Mouse (Mus musculus) cerebellum, postnatal 36 days (tissue): ENCODE measurements around the gene Emc9.

Experiments used
- DNase-seq, 2 experiments: peaks; one replicate each; pipeline ENCODE4 v3.0.0; 2021 to 2022; ENCODE audit warnings: mixed read lengths in 2 of 2

The Emc9 gene

GRCm38 (mm10) chr14:55584702-55585565 lies at the start of gene Emc9:
TSS of gene Emc9 (minus strand) at chr14:55585302.
- peak; percentile 76 to 78 for DNase-seq

GRCm38 (mm10) chr14:55629312-55629711 lies 44.2 kb upstream of the Emc9 start:
- DNase-seq: peak; percentile 28 to 32

DNA sequence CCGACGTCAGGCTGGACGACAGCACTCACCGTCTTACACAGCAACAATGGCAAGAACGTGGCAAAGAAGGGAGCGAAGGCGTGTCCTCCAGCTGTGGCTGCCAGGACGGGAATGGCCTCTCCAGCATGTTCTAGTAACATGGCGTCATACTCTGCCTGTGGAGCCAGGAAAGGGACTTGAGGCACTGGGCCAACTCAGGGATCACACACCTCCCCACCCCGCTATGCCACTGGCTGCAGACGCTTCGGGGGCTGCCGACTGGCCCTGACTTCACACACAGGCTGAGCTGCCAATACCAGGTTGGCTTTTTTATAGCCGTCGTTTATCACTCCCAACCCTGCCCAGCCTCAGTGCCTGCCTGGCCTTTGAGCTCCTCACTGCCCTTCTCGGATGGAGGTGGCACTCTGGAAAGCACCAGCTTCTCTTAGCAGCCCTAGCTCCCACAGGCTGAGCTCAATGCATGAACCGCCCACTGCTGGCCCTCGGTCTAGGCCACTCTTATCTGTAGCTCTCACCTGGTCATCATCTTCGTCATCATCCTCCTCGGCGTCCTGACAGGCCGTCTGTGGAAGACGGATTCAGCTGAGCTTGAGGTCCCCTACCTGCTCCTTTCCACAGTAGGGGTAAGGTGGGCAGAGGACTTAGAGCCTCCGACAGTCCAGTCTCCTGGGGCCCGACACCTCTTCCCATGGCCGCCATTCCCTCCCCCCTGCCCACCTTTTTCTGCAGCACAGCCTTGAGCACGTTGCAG lies 43.1 kb upstream of the Emc9 start:
- DNase-seq: no peak

GRCm38 (mm10) chr14:55618486-55619195 lies 33.5 kb upstream of the Emc9 start:
- peak; percentile 42 to 50 for DNase-seq

DNA sequence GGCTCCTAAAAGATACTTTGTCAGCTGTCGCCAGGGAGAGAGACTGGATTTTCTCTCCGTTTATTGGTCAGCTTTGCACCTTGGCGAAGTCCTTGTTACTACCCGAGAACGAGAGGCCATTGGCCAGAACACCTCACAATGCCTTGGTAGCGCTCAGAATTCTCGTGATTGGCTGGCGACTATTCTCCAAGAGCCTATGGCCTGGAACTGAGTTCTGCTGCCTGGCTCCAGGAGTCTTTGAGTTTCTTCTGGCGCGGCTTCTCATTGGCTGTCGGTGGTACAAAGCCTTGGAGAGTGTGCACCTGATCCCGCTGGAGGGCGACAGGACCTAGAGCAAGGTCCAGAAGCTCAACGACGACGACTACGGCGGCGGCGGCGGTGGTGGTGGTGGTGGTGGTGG lies 32.7 kb upstream of the Emc9 start, which contains the start of gene Rec8:
Gene Rec8 (plus strand): TSS at position 216 of the 400 bp plus-strand sequence.
- peak; percentile 69 to 73 for DNase-seq

DNA sequence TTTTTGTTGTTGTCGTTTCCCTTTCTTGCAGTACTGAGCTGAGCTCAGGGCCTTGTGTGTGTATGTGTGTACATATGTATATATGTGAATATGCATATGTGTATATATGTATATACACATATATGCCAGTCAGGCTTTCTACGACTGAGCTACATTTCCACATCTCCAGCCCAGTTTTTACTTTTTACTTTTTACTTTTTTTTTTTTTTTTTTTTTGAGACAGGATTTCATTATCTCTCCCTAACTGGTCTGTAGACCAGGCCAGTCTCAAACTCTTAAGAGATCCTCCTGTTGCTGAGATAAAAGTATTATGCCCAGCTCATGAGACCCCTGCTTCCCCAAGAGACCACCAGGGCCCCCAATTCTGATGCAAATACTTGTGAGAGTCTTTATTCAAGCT lies 31.7 kb upstream of the Emc9 start:
- DNase-seq: no peak

- DNase-seq: no peak
Measured at GRCm38 (mm10) chr14:55615876-55616275, 30.8 kb upstream of the Emc9 start.

DNA sequence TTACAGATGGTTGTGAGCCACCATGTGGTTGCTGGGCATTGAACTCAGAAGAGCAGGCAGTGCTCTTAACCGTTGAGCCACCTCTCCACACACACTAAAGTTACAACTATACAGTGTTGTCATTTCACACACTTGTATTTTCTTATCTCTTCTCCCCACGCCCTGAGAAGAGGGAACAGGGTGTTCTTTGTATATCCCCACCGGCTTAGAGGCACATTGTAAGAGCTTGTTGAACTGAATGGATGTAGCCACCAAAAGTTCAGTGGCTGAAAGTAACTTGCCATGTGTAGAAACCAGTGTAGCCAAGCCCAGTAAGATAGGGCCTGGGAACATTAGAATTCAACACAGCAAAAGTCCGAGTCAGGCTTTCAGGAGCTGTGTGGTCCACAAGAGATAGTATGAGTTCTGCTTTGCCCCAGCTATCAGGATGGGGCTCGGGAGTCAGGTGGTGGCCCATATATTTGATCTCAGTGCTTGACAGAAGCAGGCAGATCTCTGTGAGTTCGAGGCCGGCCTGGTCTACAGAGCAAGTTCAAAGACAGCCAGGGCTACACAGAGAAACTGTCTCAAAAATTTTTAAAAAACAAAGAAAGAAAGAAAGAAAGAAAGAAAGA lies 29.6 kb upstream of the Emc9 start:
- no peak for DNase-seq

- no peak for DNase-seq
Measured at GRCm38 (mm10) chr14:55613346-55613745, 28.2 kb upstream of the Emc9 start.

- no peak for DNase-seq
Measured at GRCm38 (mm10) chr14:55608339-55608738, 23.2 kb upstream of the Emc9 start.

DNA sequence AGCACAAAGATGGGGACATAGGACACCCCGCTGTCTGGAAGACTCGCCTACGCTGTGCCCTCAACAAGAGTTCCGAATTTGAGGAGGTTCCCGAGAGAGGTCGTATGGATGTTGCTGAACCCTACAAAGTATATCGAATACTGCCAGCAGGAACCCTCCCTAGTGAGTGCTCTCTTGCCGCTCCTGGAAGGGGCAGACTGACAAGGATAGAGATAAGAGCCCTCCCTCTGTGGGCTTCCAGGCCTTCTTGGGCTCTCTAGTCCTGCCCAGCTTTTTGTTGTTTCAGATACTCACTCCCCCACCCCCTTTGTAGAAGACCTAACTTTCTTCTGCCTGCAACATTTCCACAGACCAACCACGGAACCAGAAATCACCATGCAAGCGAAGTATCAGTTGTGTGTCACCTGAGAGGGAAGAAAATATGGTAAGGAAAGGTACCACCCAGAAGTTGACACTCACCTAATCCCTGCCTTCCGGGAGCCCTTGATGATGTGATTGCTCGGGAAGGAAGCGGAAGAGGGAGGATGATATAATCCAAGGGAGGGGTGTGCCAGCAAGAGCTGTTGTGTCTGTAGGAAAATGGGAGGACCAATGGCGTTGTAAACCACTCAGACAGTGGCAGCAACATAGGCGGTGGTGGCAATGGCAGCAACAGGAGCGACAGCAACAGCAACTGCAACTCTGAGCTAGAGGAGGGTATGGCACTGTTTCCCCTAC lies 20.8 kb upstream of the Emc9 start:
- DNase-seq: no peak

GRCm38 (mm10) chr14:55604823-55605222 lies 19.7 kb upstream of the Emc9 start:
- DNase-seq: no peak

DNA sequence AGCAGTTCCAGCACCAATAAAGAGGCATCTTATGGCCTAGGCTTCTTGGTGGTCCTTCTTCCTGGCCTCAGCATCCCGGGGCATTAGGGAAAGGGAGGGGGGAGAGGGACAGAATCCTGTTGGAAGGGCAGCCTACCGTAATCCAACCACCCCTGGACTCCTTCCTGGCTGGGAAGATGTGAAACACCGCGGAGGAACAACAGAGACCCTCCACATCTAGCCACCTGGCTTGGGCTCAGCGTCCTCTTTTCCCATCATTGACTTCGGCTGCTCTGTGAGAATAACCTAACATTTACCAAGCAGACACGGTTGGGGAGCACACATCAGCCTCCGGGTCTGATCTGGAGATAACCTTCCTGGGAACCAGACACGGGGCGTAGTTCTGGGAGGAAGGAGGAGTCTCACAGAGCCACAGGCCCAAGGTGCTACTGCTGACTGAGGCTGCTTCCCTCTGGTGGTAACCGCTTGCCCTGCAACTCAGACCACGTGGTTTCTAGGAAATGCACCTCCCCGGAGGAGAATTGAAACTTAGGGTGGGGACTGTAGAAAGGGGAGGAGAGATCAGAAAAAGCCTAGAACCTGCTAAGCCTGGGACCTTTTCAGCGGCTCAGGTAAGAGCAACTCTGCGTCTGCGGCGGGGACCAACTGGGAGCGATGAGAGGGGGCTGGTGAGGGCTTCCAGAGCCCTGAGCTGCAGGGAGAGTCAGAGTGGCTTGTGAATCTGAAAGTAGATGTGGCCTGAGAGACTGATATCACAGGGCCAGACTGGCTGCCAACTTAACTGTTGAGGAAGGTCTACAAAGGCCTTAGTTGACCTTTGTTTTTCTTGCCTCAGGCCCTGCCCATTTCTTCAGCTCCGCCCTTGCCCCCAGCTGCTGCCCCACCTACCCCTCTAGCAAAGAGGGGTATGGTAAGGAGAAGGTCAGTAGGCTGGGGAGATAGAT lies 18.8 kb upstream of the Emc9 start:
- DNase-seq: peak; percentile 84 to 87

DNA sequence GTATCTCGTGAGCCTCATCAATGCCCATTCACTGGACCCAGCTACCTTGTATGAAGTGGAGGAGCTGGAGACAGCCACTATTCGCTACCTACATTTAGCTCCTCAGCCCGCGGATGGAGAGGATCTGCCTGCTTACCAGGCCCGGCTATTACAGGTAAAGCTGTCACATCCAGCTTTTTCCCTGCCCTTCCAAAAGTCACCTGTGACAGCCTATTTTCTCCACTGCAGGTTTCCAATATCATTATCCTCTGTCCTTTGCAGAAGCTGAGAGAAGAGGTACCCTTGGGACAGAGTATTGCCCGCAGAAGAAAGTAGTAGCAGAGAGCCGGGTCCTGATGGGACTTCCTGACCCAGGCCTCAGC lies 18.1 kb upstream of the Emc9 start, which contains the start of gene Irf9:
Gene Irf9 (plus strand): TSS at position 301 of the 362 bp plus-strand sequence.
- DNase-seq: no peak

DNA sequence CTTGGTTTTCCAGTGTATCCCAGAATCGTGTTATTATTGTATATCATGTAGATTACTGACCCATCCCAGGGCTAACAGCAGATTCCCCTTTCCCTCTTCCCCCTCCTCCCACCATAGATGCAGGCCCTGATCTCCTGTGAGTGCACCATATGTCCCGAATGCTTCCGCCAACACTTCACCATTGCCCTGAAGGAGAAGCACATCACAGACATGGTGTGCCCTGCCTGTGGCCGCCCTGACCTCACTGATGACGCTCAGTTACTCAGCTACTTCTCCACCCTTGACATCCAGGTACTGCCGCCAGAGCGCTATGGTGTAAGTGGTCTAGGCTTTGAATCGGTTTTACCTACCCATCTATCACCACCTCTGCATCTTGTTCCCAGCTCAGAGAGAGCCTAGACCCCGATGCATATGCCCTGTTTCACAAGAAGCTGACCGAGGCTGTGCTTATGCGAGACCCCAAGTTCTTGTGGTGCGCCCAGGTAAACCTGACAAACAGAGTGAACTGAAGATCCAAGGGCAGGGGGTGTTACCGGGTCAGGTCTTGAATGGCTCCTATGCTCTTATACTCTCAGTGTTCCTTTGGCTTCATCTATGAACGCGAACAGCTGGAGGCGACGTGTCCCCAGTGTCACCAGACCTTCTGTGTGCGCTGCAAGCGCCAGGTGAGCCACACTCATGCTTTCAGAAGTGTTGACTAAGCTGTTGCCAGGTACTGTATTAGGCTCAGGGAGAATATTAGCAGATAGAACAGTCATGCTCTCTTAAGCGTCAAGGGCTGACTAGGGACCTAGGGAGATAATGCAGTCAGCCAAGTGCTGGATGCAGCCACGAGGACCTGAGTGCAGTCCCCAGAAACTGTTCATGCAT lies 13.7 kb upstream of the Emc9 start:
- no peak for DNase-seq

GRCm38 (mm10) chr14:55596036-55596690 lies 11.1 kb upstream of the Emc9 start:
- DNase-seq: no peak

GRCm38 (mm10) chr14:55592226-55592625 lies 7.1 kb upstream of the Emc9 start:
- DNase-seq: peak in 1 of 2 experiments; percentile 39

GRCm38 (mm10) chr14:55591331-55591891 lies 6.3 kb upstream of the Emc9 start, which contains the start of gene Rnf31:
TSS of gene Rnf31 (plus strand) at chr14:55591708.
- peak; percentile 90 to 92 for DNase-seq
